Mouse (Mus musculus): ENCODE measurements around the gene Fhit.

Fhit gene

GRCm38 (mm10) chr14:10711841-10712521, 449.9 kb downstream of the Fhit start:
- no peak for DNase-seq (ENCODE audit: low read depth in 2 of 2, low spot score in 2 of 2)

- no peak for DNase-seq (ENCODE audit: low read depth in 2 of 2, low spot score in 2 of 2)
Measured at GRCm38 (mm10) chr14:10710796-10711311, 451.0 kb downstream of the Fhit start.

GRCm38 (mm10) chr14:10701707-10702106, 460.1 kb downstream of the Fhit start:
- no peak for DNase-seq (ENCODE audit: low read depth in 2 of 2, low spot score in 2 of 2)

- no peak for DNase-seq (ENCODE audit: low read depth in 2 of 2, low spot score in 2 of 2)
Measured at GRCm38 (mm10) chr14:10680041-10680440, 481.8 kb downstream of the Fhit start.

- no peak for DNase-seq (ENCODE audit: low read depth in 2 of 2, low spot score in 2 of 2)
Measured at GRCm38 (mm10) chr14:10679638-10680037, 482.2 kb downstream of the Fhit start.

- DNase-seq (ENCODE audit: low read depth in 2 of 2, low spot score in 2 of 2): no peak
Measured at GRCm38 (mm10) chr14:10677627-10678026, 484.2 kb downstream of the Fhit start.

- no peak for DNase-seq (ENCODE audit: low read depth in 2 of 2, low spot score in 2 of 2)
Measured at GRCm38 (mm10) chr14:10660247-10660646, 501.6 kb downstream of the Fhit start.

GRCm38 (mm10) chr14:10659326-10659725, 502.5 kb downstream of the Fhit start:
- no peak for DNase-seq (ENCODE audit: low read depth in 2 of 2, low spot score in 2 of 2)

GRCm38 (mm10) chr14:10658219-10658618, 503.6 kb downstream of the Fhit start:
- DNase-seq (ENCODE audit: low read depth in 2 of 2, low spot score in 2 of 2): no peak

GRCm38 (mm10) chr14:10657364-10657763, 504.5 kb downstream of the Fhit start:
- DNase-seq (ENCODE audit: low read depth in 2 of 2, low spot score in 2 of 2): no peak

GRCm38 (mm10) chr14:10655842-10656241, 506.0 kb downstream of the Fhit start:
- no peak for DNase-seq (ENCODE audit: low read depth in 2 of 2, low spot score in 2 of 2)

GRCm38 (mm10) chr14:10647832-10648231, 514.0 kb downstream of the Fhit start:
- DNase-seq (ENCODE audit: low read depth in 2 of 2, low spot score in 2 of 2): no peak

GRCm38 (mm10) chr14:10631783-10632182, 530.1 kb downstream of the Fhit start:
- no peak for DNase-seq (ENCODE audit: low read depth in 2 of 2, low spot score in 2 of 2)

GRCm38 (mm10) chr14:10630831-10631360, 530.9 kb downstream of the Fhit start:
- no peak for DNase-seq (ENCODE audit: low read depth in 2 of 2, low spot score in 2 of 2)

- peak in 1 of 2 experiments; percentile 13 for DNase-seq (ENCODE audit: low read depth in 2 of 2, low spot score in 2 of 2)
Measured at GRCm38 (mm10) chr14:10593467-10593866, 568.4 kb downstream of the Fhit start.

GRCm38 (mm10) chr14:10568937-10569552, 592.8 kb downstream of the Fhit start:
- DNase-seq (ENCODE audit: low read depth in 2 of 2, low spot score in 2 of 2): no peak

GRCm38 (mm10) chr14:10567771-10568170, 594.1 kb downstream of the Fhit start:
- no peak for DNase-seq (ENCODE audit: low read depth in 2 of 2, low spot score in 2 of 2)

- DNase-seq (ENCODE audit: low read depth in 2 of 2, low spot score in 2 of 2): no peak
Measured at GRCm38 (mm10) chr14:10554755-10555154, 607.1 kb downstream of the Fhit start.

- DNase-seq (ENCODE audit: low read depth in 2 of 2, low spot score in 2 of 2): no peak
Measured at GRCm38 (mm10) chr14:10548632-10549031, 613.2 kb downstream of the Fhit start.

- no peak for DNase-seq (ENCODE audit: low read depth in 2 of 2, low spot score in 2 of 2)
Measured at GRCm38 (mm10) chr14:10545916-10546315, 615.9 kb downstream of the Fhit start.

- no peak for DNase-seq (ENCODE audit: low read depth in 2 of 2, low spot score in 2 of 2)
Measured at GRCm38 (mm10) chr14:10534862-10535261, 627.0 kb downstream of the Fhit start.

GRCm38 (mm10) chr14:10531748-10532500, 629.9 kb downstream of the Fhit start:
- no peak for DNase-seq (ENCODE audit: low read depth in 2 of 2, low spot score in 2 of 2)

All from CD8-positive naive resting alpha-beta T cell, adult 2 months (primary cell).